Mouse (Mus musculus) CH12.LX (cell line): ENCODE results near the gene Pik3r2.

Source experiments
- CTCF ChIP-seq, 2 experiments: IDR thresholded peaks in 1 of 2; conservative IDR thresholded peaks in 1 of 2; 2 replicates each; pipeline ENCODE4 v1.5.1; 2011 to 2012; ENCODE audit warnings: low read depth in 2 of 2, low read length in 2 of 2, improper control_type of control experiment in 1 of 2, inconsistent platforms in 1 of 2, mild to moderate bottlenecking in 1 of 2, moderate library complexity in 1 of 2
- ELF1 ChIP-seq: IDR thresholded peaks from 2 replicates; pipeline ENCODE4 v1.6.1; 2014; ENCODE audit warnings: low read depth, mild to moderate bottlenecking, inconsistent platforms, low read length, improper control_type of control experiment
- JUN ChIP-seq: IDR thresholded peaks from 2 replicates; pipeline ENCODE4 v1.6.1; 2011; ENCODE audit warnings: low read depth, mild to moderate bottlenecking, low read length, improper control_type of control experiment, moderate library complexity; ENCODE audit not compliant: insufficient read depth
- MAX ChIP-seq: IDR thresholded peaks from 2 replicates; pipeline ENCODE4 v1.6.1; 2011; ENCODE audit warnings: low read length, improper control_type of control experiment
- MXI1 ChIP-seq: IDR thresholded peaks from 2 replicates; pipeline ENCODE4 v1.6.1; 2011; ENCODE audit warnings: mild to moderate bottlenecking, low read depth, low read length, improper control_type of control experiment
- MYC ChIP-seq: IDR thresholded peaks from 2 replicates; pipeline ENCODE4 v1.6.1; 2011; ENCODE audit warnings: low read depth, mild to moderate bottlenecking, improper control_type of control experiment, low read length
- TBP ChIP-seq: conservative IDR thresholded peaks from 2 replicates; pipeline ENCODE4 v1.6.1; 2011; ENCODE audit warnings: low read depth, low read length, improper control_type of control experiment

DNA sequence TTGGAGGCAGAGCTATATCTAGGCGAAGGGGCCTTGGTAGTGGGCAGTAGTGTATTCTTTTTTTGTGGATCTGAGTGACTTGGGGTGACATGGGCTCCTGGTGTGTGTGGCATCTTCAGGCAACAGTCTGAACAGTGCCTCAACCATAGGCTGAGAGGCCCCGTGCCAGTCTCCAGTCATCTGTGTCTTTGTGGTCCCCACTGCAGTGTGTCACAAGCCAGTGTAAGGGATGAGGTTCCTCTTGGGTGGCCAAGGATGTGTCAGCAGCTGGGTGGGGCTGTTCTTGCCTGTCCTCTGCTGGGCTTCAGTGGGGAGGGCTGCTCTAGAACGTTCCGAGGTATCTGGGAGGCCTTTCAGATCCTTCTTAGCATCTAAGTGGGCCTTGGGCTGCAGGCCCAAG, 45.6 kb downstream of the Pik3r2 start:
- TF ChIP-seq CTCF (conservative IDR thresholded peaks at IDR 0.05 in 1 of 2, IDR thresholded peaks at IDR 0.05 in 1 of 2; ENCODE audit: low read depth in 2 of 2, low read length in 2 of 2) (no peak), MXI1 (no peak), TBP (no peak), JUN (no peak), MYC (no peak), ELF1 (no peak), MAX (no peak)
